Mouse (Mus musculus) midbrain, postnatal 0 days (tissue): Measurements from ENCODE around the gene Hbb-bh2. TPM values are rescaled to one million over a fixed set of nuclear protein-coding genes. Genes with fewer than 3 reads are reported as not detected.
"Not testable (repeated sequence)": the region's sequence is repeated elsewhere in the genome, so short reads cannot be mapped to it uniquely, and the experiment has no call there.

Experiments used
- ATAC-seq: fragments of 200-750 bp; cut with Nextera tagmentation; 2 replicates; pipeline ENCODE4 v1.8.0; 2017; ENCODE audit warnings: moderate number of reproducible peaks, mild to moderate bottlenecking, moderate TSS enrichment, moderate library complexity; ENCODE audit not compliant: low FRiP score
- DNase-seq: peaks from one replicate; pipeline ENCODE4 v3.0.0-alpha.2; 2015; ENCODE audit warnings: low spot score
- H3K27ac ChIP-seq: fragments of 300-500 bp; sonication (generic); 2 replicates; pipeline ENCODE4 v1.5.1; 2014; ENCODE audit warnings: low read depth, mild to moderate bottlenecking, low read length, mixed read lengths
- H3K27me3 ChIP-seq: fragments of 300-500 bp; sonication (generic); 2 replicates; pipeline ENCODE4 v1.6.1; 2014; ENCODE audit warnings: low read length, control low read depth, mixed read lengths; ENCODE audit not compliant: insufficient read depth
- H3K36me3 ChIP-seq: fragments of 300-500 bp; sonication (generic); 2 replicates; pipeline ENCODE4 v1.6.1; 2014; ENCODE audit warnings: low read length, control low read depth, mixed read lengths; ENCODE audit not compliant: insufficient read depth
- H3K4me1 ChIP-seq: fragments of 300-500 bp; sonication (generic); 2 replicates; pipeline ENCODE4 v1.6.1; 2014; ENCODE audit warnings: mild to moderate bottlenecking, control low read depth, antibody characterized with exemption, low read length, mixed read lengths; ENCODE audit not compliant: insufficient read depth
- H3K4me2 ChIP-seq: fragments of 300-500 bp; sonication (generic); 2 replicates; pipeline ENCODE4 v1.6.1; 2014; ENCODE audit warnings: low read depth, mild to moderate bottlenecking, low read length, mixed read lengths; ENCODE audit not compliant: poor library complexity, severe bottlenecking
- H3K4me3 ChIP-seq: fragments of 300-500 bp; sonication (generic); 2 replicates; pipeline ENCODE4 v1.5.1; 2014; ENCODE audit warnings: low read depth, mild to moderate bottlenecking, low read length, moderate library complexity
- H3K9ac ChIP-seq: fragments of 300-500 bp; sonication (generic); replicated peaks from 2 replicates; pipeline ENCODE4 v1.6.1; 2014; ENCODE audit warnings: mild to moderate bottlenecking, low read length, moderate library complexity, mixed read lengths; ENCODE audit not compliant: poor library complexity, severe bottlenecking
- H3K9me3 ChIP-seq: fragments of 300-500 bp; sonication (generic); 2 replicates; pipeline ENCODE4 v1.6.1; 2016; ENCODE audit warnings: low read length, control low read depth
- CTCF ChIP-seq: IDR thresholded peaks from 2 replicates; pipeline ENCODE4 v1.5.1; 2016; ENCODE audit warnings: antibody characterized with exemption, mild to moderate bottlenecking
- WGBS: fragments of 180-500 bp; shearing (Covaris S2); extraction: QIAGEN DNeasy Blood & Tissue Kit; methylation state at CpG from one replicate; pipeline ENCODE4 v1.1.7; 2014; 5-methylcytosine and 5-hydroxymethylcytosine counted together
- polyA plus RNA-seq: library from polyadenylated mRNA; unstranded; fragments of >200 nt; fragmentation: Nextera tagmentation; extraction: Ambion mirVana; gene quantifications from 2 replicates; pipeline ENCODE4 v1.2.1, GENCODE M21; 2015
- total RNA-seq: library from RNA; depleted of rRNA; stranded (reverse); fragments of >200 nt; gene quantifications from 2 replicates; pipeline ENCODE4 v1.2.3, GENCODE M21; 2014

Gene Hbb-bh2
- total and polyA plus RNA-seq, 2 experiments from 2014 or later, result not detected

- Histone ChIP-seq H3K4me1 (no peaks in the 10 kb centered on the region), H3K4me2 (no peak overlapping the region), H3K36me3 (no peaks in the 10 kb centered on the region), H3K4me3 (no peak overlapping the region), H3K27me3 (no peaks in the 10 kb centered on the region), H3K9me3 (no peaks in the 10 kb centered on the region), H3K9ac (no peak overlapping the region), H3K27ac (no peak overlapping the region)
- ATAC-seq (no peak), DNase-seq (no peak)
- TF ChIP-seq CTCF, result no peak
- 33% methylated on average over 1 of the region's 2 CpGs for WGBS
Measured at GRCm38 (mm10) chr7:103844525-103845325, 4.4 kb upstream of the Hbb-bh2 start.

DNA sequence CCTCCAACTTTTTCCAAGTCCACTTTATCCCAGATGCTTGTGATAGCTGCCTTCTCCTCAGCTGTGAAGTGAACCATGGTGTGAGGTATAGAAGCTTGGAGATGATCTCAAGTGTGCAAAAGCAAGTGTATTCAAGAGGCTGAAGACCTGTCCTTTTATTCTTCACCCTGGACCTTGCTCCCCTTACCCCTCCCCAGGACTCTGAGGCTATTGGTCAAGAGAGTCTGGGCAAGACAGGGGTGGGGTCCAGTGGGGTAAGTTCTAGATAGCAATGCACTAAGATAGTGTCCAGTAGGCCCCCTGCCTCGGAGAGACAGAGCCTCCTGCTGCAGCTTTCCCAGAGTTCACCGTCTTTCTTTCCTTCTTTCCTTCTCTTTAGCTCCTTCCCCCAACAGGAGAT, 2.7 kb upstream of the Hbb-bh2 start, which contains the start of gene Hbb-bh1:
Gene Hbb-bh1 (minus strand): TSS at position 131 of the 400 bp plus-strand sequence.
- no peak within 1 kb of the TSS for H3K27ac ChIP-seq
- H3K4me3 ChIP-seq, result no peak within 1 kb of the TSS
- ATAC-seq, result no peak
- WGBS, result 87% methylated on average over 2 of the region's 2 CpGs
- no peaks in the 10 kb centered on the region for H3K4me1 ChIP-seq
- no peaks in the 10 kb centered on the region for H3K9me3 ChIP-seq
- H3K27me3 ChIP-seq, result no peaks in the 10 kb centered on the region
- no peak within 1 kb of the TSS for H3K4me2 ChIP-seq
- no peak for TF ChIP-seq CTCF
- no peaks in the 10 kb centered on the region for H3K36me3 ChIP-seq
- no peak for DNase-seq
- H3K9ac ChIP-seq, result no peak within 1 kb of the TSS

GRCm38 (mm10) chr7:103827808-103828207, 12.5 kb downstream of the Hbb-bh2 start, which contains the start of gene Hbb-bs:
TSS of gene Hbb-bs (minus strand) at chr7:103828096.
- H3K4me2 ChIP-seq, result no peak within 1 kb of the TSS
- H3K9me3 ChIP-seq, result no peaks in the 10 kb centered on the region
- H3K9ac ChIP-seq, result no peak within 1 kb of the TSS
- H3K27me3 ChIP-seq, result no peaks in the 10 kb centered on the region
- no peak within 1 kb of the TSS for H3K27ac ChIP-seq
- H3K4me1 ChIP-seq, result no peaks in the 10 kb centered on the region
- no peak for TF ChIP-seq CTCF
- H3K4me3 ChIP-seq, result no peak within 1 kb of the TSS
- 98% methylated on average over 4 of the region's 4 CpGs for WGBS
- no peak for DNase-seq
- H3K36me3 ChIP-seq, result no peaks in the 10 kb centered on the region
- ATAC-seq, result no peak

GRCm38 (mm10) chr7:103827139-103827538, 13.2 kb downstream of the Hbb-bh2 start:
- not testable (repeated sequence) for H3K27me3 ChIP-seq, H3K4me3 ChIP-seq, H3K4me1 ChIP-seq, H3K36me3 ChIP-seq, H3K27ac ChIP-seq, H3K9ac ChIP-seq, ATAC-seq, H3K4me2 ChIP-seq, DNase-seq, H3K9me3 ChIP-seq
- no CpG with 5 or more reads among the region's 2 CpGs for WGBS

GRCm38 (mm10) chr7:103826255-103826887, 13.9 kb downstream of the Hbb-bh2 start:
- Histone ChIP-seq H3K27ac (no peak overlapping the region), H3K4me2 (no peak overlapping the region), H3K27me3 (no peaks in the 10 kb centered on the region), H3K4me1 (no peaks in the 10 kb centered on the region), H3K4me3 (no peak overlapping the region), H3K9me3 (no peaks in the 10 kb centered on the region), H3K36me3 (no peaks in the 10 kb centered on the region), H3K9ac (no peak overlapping the region)
- WGBS, result 57% methylated on average over 3 of the region's 3 CpGs
- DNase-seq, result no peak
- TF ChIP-seq CTCF, result no peak
- no peak for ATAC-seq
